Mouse (Mus musculus) retina, adult 2 months (tissue): ENCODE data around the gene Chrna1.

ENCODE experiments used
- DNase-seq: peaks from one replicate; pipeline ENCODE4 v3.0.0-alpha.2; 2012; ENCODE audit warnings: low read depth, low spot score

Gene Chrna1

DNA sequence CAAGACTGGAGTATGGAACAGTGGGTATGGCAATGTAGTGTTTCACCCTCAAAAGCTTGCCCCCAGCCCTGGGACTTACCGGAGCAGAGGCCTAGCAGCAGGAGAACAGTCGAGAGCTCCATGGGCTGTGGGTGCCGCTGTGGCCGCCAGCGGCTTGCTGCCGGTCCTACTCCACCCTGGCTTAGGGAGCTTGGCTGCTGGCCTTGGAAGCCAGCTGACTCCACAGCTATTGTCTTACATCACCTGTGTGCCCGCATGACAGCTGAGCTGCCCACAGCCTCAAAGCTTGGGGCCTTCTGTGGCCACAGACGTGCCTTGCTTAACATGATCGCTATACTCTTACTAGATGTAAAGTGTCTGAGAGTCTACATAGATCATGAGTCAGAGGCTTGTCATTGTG, at the start of gene Chrna1:
Gene Chrna1, minus strand, starts transcription at position 173 of the 400 bp plus-strand sequence.
- DNase-seq, result no peak

GRCm38 (mm10) chr2:73618486-73619052, 38.4 kb upstream of the Chrna1 start:
- DNase-seq, result no peak

DNA sequence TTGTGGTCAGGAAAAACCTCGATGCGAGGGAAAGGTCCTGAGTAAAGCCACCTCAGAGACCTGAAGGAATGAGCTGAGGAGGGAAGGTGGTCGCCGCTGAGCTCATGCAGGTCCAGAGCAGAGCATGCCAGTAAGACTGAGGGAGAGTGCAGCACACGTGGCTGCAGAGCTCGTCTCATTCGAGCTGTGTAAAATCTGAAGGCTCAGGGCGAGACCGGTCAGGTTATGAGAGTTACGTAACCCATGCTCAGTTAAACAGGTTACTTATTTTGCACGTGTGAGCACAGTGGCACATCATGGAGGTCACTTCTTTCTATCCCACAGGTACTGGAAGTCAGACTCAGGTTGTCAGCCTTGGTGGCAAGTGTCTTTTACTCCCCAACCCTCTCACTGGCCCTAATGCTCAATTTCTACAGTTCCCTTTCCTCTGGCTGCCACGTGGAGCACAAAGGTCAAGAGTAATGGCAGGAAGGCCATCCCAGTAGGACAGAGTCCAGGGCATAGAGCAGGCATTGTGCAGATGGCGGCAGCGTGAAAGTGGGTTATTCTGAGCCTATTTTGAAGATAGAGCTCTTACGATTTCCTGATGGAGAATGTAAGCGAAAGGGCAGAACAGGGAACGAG, 36.4 kb upstream of the Chrna1 start:
- DNase-seq, result no peak

DNA sequence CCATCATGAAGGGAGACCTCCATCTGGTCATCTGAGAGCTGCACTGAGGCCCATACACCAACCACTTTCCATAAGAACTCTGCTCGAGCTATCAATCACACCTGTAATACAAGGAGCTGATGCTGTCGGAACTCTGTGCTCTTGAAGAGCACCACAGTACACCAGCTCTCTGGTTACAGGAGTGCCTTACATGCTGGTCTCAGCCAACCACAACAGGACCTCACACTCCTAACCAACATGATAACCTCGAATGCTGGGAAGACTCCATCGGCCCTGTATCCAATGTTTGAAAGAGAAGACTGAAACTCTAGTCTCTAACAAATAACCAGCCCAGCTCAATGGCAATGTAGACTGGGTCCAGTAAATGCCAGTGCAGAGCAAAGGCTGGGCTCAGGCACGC, 35.3 kb upstream of the Chrna1 start:
- DNase-seq, result no peak

GRCm38 (mm10) chr2:73614303-73614702, 34.2 kb upstream of the Chrna1 start:
- DNase-seq, result no peak

GRCm38 (mm10) chr2:73612941-73613340, 32.8 kb upstream of the Chrna1 start:
- DNase-seq, result no peak

DNA sequence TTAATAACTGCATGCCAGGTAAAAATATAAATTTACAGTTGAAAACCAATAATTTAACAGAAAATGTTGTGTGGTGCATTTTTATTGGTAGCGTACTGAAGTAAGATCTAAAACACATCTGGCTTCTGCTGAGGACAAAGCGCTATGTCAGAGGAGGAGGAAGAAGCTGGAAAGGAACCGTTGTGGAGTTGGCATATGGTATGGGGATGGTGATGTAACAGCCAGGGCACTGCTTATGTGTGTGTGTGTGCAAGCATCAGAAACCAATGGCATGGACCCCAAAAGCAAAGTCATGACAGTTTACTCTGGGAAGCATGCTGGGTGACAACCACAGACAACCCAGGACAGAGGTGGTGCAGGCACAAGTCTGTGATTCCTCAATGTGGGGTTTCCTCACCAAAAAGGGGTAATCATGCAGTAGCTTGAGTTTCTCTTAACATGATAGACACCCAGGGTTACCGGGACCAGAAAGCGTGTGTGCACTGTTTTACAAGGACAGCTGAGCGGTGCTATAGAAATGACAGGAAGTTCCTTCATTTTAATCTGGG, 32.3 kb upstream of the Chrna1 start:
- no peak for DNase-seq

DNA sequence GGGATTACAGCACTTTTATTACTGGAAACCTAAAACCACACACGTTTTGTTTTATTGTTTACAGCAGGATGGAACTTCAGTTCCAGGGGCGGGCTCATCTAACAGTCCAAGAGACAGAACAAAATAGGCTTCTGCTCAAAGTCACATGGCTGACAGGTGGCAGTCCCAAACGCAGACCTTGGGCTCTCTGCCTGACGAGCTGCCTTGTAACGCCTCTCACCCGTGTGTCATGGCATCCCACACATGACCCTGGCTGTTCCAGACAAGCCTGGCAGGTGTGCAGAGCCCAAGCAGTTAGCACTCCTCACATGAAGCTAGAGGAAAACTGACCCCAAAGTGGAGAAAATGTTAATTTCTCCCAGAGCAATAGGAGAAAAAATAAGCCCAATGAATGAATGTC, 31.7 kb upstream of the Chrna1 start:
- no peak for DNase-seq

DNA sequence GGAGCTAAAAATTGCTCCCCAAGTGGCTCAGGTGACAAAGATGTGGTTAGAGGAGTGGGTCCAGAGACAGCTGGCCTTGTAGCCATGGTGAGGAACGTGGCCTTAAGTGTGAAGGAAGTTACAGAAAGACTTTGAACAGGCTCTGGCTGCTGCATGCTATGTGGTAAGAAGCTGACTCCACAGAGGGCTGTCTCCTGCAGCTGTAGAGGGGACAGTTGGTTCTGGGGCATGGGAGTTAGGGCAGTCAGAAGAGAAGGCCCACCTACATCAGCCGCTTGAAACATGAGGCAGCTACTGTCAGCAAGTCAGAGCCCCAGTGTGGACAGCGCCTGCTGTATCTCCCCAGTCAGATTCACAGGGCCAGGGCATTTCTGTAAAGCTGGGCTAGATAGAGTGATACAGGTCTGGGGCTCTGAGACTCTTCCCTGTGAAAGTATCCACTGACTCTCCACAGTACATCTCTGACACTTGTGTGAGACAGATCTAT, 29.6 kb upstream of the Chrna1 start:
- DNase-seq, result no peak

- DNase-seq, result no peak
These were observed 29.1 kb upstream of the Chrna1 start for GRCm38 (mm10) chr2:73609067-73609723.

GRCm38 (mm10) chr2:73608391-73608790, 28.3 kb upstream of the Chrna1 start:
- DNase-seq, result no peak

DNA sequence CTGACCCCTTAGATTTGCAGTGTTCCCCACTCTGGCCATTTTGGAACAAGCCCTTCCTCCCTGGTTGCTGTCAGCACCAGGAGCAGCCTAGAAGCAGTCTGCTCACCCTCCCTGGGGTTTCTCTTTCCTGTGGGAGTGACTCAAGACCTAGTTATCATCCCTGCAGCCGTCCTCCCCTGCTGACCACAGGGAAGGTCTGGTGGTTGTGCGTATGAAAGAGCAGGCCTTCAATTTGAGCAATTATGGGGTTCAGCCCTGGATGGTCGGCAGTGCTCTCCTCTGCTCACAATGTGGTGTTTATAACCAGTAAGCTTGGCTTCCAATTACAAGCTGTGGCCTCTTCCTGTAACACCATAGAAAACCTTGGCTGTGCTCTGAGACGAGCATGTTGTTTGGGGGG, 27.5 kb upstream of the Chrna1 start:
- DNase-seq, result no peak

- no peak for DNase-seq
These were observed 27.0 kb upstream of the Chrna1 start for GRCm38 (mm10) chr2:73607146-73607545.

DNA sequence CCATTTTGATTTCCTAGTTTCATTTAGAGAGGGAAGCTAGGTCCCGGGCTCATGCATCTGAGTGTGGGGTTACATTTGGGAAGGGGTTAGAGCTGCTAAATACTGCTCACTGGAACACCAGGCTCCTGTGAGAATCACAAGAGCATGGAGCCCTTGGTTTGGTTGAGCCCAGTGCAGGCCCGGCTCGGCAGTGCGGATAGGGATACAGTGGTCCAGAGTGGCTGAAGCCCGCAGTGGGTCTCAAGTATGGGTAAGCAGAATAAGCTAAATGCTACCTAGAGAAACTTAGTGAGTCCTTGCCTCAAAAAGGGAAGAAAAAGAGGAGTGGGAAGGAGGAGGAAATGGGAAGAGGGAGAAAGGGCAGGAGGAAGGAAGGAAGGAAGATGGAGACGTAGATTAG, 26.5 kb upstream of the Chrna1 start:
- no peak for DNase-seq

DNA sequence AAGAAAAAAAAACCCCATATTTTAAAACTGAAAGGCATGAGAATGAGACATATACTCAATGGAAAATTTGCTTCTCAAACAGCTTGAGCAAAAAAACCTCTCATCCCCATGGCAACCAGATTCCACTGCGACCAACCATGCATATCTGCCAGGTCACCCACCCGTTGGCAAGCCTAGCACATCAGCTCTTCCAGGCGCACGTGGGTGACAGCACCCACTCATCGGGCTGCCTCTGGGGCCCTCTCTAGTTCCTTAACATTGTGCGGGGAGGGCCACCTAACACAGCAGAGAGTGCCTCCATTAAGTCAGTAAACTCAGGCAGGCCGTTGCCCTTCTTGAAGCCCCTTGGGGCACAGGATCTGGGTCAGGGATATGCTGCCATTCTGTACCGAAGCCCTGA, 24.9 kb upstream of the Chrna1 start:
- DNase-seq, result no peak

- no peak for DNase-seq
These were observed 24.4 kb upstream of the Chrna1 start for GRCm38 (mm10) chr2:73604579-73604978.

GRCm38 (mm10) chr2:73600650-73601049, 20.5 kb upstream of the Chrna1 start:
- no peak for DNase-seq

DNA sequence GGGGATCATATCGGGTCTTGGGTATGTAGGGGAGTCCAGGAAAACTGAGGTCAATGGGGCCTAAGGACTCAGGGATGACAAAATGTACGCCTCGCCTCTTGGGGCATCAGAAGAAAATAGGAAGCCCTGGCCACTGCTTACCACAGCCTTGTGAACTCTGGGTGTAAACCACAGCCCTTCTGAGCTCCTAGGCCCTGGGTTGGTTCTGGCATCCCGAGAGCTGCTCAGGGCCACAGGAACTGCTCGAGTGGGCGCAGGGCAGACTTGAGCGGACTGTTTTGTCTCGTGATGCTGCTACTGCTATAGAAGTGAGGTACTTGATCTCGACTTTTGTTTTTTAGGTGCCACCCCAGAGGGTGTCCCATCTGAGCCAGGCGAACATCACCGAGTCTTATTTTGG, 17.6 kb upstream of the Chrna1 start:
- no peak for DNase-seq

GRCm38 (mm10) chr2:73596786-73597185, 16.6 kb upstream of the Chrna1 start:
- no peak for DNase-seq

- no peak for DNase-seq
These were observed 16.2 kb upstream of the Chrna1 start for GRCm38 (mm10) chr2:73596326-73596725.

GRCm38 (mm10) chr2:73593101-73593439, 12.9 kb upstream of the Chrna1 start:
- no peak for DNase-seq

- DNase-seq, result no peak
These were observed 12.3 kb upstream of the Chrna1 start for GRCm38 (mm10) chr2:73592231-73593100.
